Mouse (Mus musculus) ES-Bruce4 (cell line): ENCODE results near the gene Pomc.

ENCODE experiments used
- CTCF ChIP-seq: IDR thresholded peaks from one replicate; pipeline ENCODE4 v1.8.1; 2011; ENCODE audit warnings: low read depth, low read length
- EP300 ChIP-seq: IDR thresholded peaks from 2 replicates; pipeline ENCODE4 v1.6.1; 2011; ENCODE audit warnings: low read depth, low read length; ENCODE audit not compliant: insufficient read depth
- POLR2A ChIP-seq: IDR thresholded peaks from one replicate; pipeline ENCODE4 v1.8.1; 2011; ENCODE audit warnings: low read length; ENCODE audit not compliant: insufficient read depth

DNA sequence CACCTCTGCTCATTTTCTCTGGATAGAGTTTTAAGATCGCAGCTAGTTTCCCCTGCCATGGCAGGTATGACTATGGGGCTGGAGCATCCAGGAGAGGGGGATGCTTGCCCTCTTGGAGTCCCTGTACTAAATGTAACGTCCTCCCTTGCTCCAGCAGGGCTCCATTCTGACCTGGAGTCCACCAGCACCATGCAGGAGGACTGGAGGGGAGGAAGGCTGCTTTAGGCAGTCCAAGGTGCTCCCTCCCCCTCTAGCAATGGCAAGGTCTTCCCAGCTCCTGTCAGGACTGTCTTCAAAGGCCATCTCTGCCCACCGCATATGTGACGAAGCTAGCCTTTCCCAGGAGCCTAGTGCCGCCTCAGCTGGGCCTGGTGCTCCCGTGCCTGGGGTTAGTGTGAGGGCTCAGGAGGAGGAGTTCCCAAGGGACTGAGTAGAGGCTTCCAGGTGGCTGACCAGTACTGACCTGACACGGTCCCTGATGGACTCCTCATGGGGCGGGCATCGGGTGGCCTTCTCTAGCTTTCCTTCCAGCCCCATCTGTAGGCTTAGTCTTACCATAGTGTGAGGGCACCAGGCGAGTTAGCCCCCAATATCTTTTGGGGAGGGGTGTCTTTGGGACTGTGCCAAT, 44.2 kb upstream of the Pomc start:
- TF ChIP-seq EP300 (no peak), CTCF (no peak), POLR2A (no peak)
